Mouse (Mus musculus) heart, embryonic 12.5 days (tissue): Measurements from ENCODE around the gene Cpa2. TPM values are rescaled to one million over a fixed set of nuclear protein-coding genes. Genes with fewer than 3 reads are reported as not detected.
A peak's percentile ranks its signal among the peaks of the same experiment; 100 is the strongest.

Experiments used
- ATAC-seq: fragments of 200-750 bp; cut with Nextera tagmentation; 2 replicates; pipeline ENCODE4 v1.8.0; 2017; ENCODE audit warnings: moderate TSS enrichment, moderate library complexity; ENCODE audit not compliant: insufficient number of reproducible peaks, low FRiP score
- H3K27ac ChIP-seq: fragments of 300-500 bp; sonication (generic); 2 replicates; pipeline ENCODE4 v1.5.1; 2016; ENCODE audit warnings: mild to moderate bottlenecking, moderate library complexity; ENCODE audit not compliant: poor library complexity, severe bottlenecking
- H3K27me3 ChIP-seq: fragments of 300-500 bp; sonication (generic); replicated peaks from 2 replicates; pipeline ENCODE4 v1.6.1; 2016; ENCODE audit warnings: mild to moderate bottlenecking, moderate library complexity
- H3K36me3 ChIP-seq: fragments of 300-500 bp; sonication (generic); 2 replicates; pipeline ENCODE4 v1.6.1; 2016; ENCODE audit warnings: mild to moderate bottlenecking, moderate library complexity
- H3K4me1 ChIP-seq: fragments of 300-500 bp; sonication (generic); replicated peaks from 2 replicates; pipeline ENCODE4 v1.6.1; 2016; ENCODE audit warnings: mild to moderate bottlenecking
- H3K4me2 ChIP-seq: fragments of 300-500 bp; sonication (generic); 2 replicates; pipeline ENCODE4 v1.6.1; 2016; ENCODE audit warnings: mild to moderate bottlenecking, moderate library complexity
- H3K4me3 ChIP-seq: fragments of 300-500 bp; sonication (generic); 2 replicates; pipeline ENCODE4 v1.5.1; 2016; ENCODE audit warnings: mild to moderate bottlenecking
- H3K9ac ChIP-seq: fragments of 300-500 bp; sonication (generic); 2 replicates; pipeline ENCODE4 v1.6.1; 2016; ENCODE audit warnings: mild to moderate bottlenecking, moderate library complexity
- H3K9me3 ChIP-seq: fragments of 300-500 bp; sonication (generic); replicated peaks from 2 replicates; pipeline ENCODE4 v1.6.1; 2016; ENCODE audit warnings: mild to moderate bottlenecking, moderate library complexity
- WGBS: fragments of 180-500 bp; shearing (Covaris S2); methylation state at CpG from one replicate; pipeline ENCODE4 v1.1.7; 2016; 5-methylcytosine and 5-hydroxymethylcytosine counted together
- polyA plus RNA-seq: library from polyadenylated mRNA; unstranded; fragments of >200 nt; fragmentation: Nextera tagmentation; extraction: Ambion mirVana; gene quantifications from 2 replicates; pipeline ENCODE4 v1.2.1, GENCODE M21; 2016

The Cpa2 gene
- polyA plus RNA-seq, 1 experiment from 2014 or later: 6.3 TPM

DNA sequence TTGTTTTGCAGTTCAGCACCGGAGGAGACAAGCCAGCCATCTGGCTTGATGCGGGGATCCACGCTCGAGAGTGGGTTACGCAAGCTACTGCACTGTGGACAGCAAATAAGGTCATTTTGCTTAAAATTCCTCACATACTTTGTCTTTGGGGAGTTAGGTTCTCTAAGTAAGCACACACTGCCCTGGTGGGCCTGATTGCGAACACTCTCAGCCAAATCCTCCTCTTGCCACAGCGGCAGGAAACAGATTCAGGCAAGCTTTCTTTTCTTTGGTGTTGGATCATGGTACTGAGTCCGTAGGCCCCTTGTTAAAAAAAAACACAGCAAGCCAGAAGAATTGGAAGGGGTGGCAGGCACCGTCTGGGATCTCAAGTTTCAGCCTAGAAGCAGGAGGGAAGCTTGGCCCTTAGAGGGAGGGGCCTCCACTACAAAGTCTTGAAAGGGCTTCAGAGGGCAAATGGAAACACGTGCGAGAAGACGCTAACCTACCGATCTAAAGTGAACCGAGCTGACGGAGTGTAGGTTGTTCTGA lies 7.9 kb downstream of the Cpa2 start:
- no peak for ATAC-seq
- no peaks in the 10 kb centered on the region for H3K9me3 ChIP-seq
- H3K36me3 ChIP-seq: no peaks in the 10 kb centered on the region
- no peak overlapping the region for H3K4me3 ChIP-seq
- 24% methylated on average over 15 of the region's 15 CpGs for WGBS
- H3K4me1 ChIP-seq: peaks cover 40% of the 10 kb centered on the region
- peak overlapping the region; percentile 50 for H3K27ac ChIP-seq
- H3K4me2 ChIP-seq: no peak overlapping the region
- no peak overlapping the region for H3K9ac ChIP-seq
- H3K27me3 ChIP-seq: no peaks in the 10 kb centered on the region

DNA sequence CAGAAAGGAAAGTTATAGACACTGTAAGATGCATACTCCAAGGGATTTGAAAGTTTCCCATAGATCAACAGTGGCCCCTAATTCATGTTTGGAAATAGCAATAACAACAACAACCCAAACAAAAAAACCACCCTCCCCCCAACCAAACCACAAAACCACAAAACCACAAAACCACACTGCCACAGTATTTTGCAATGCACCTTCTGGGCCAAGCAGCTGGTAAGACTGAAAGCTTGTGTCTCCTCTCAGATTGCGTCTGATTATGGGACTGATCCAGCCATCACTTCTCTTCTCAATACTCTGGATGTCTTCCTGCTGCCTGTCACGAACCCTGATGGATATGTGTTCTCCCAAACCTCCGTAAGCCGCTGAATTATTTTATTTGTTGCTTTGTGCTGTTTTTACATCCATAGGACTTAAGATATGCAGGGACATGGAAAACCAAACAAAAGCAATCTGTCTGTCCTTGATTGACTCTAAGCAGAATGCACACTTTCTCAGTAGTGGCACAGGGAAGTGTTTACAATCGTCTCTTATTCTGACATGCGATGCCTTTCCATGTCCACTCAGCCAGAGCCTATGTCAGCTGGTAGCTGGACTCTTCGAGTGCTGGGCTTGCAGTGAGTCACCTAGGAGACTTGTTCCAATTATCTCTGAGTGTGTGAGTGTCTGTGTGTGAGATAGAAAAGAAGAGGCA lies 9.3 kb downstream of the Cpa2 start:
- H3K4me1 ChIP-seq: peaks cover 33% of the 10 kb centered on the region
- no peaks in the 10 kb centered on the region for H3K27me3 ChIP-seq
- H3K4me3 ChIP-seq: no peak overlapping the region
- 69% methylated on average over 7 of the region's 7 CpGs for WGBS
- no peak overlapping the region for H3K9ac ChIP-seq
- no peak overlapping the region for H3K4me2 ChIP-seq
- H3K9me3 ChIP-seq: no peaks in the 10 kb centered on the region
- ATAC-seq: no peak
- no peak overlapping the region for H3K27ac ChIP-seq
- no peaks in the 10 kb centered on the region for H3K36me3 ChIP-seq

DNA sequence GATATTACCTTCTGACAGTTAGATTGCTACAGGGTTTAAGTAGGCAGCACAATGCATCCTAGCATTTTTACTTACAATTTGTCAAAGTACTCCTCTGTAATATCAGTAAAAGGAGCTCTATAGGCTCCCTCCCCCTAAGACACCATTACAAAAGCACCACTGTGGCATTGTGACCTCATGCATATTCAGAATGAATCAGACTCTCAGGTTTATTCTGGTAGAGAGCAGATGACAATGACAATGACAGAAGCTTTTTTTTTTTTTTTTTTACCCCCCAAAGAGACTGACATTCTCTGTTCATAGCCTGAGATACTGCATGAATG lies 9.8 kb downstream of the Cpa2 start:
- no peak overlapping the region for H3K27ac ChIP-seq
- no peak overlapping the region for H3K4me3 ChIP-seq
- H3K4me2 ChIP-seq: no peak overlapping the region
- ATAC-seq: no peak
- H3K9me3 ChIP-seq: no peaks in the 10 kb centered on the region
- H3K27me3 ChIP-seq: no peaks in the 10 kb centered on the region
- no peaks in the 10 kb centered on the region for H3K36me3 ChIP-seq
- H3K9ac ChIP-seq: no peak overlapping the region
- peaks cover 35% of the 10 kb centered on the region for H3K4me1 ChIP-seq

DNA sequence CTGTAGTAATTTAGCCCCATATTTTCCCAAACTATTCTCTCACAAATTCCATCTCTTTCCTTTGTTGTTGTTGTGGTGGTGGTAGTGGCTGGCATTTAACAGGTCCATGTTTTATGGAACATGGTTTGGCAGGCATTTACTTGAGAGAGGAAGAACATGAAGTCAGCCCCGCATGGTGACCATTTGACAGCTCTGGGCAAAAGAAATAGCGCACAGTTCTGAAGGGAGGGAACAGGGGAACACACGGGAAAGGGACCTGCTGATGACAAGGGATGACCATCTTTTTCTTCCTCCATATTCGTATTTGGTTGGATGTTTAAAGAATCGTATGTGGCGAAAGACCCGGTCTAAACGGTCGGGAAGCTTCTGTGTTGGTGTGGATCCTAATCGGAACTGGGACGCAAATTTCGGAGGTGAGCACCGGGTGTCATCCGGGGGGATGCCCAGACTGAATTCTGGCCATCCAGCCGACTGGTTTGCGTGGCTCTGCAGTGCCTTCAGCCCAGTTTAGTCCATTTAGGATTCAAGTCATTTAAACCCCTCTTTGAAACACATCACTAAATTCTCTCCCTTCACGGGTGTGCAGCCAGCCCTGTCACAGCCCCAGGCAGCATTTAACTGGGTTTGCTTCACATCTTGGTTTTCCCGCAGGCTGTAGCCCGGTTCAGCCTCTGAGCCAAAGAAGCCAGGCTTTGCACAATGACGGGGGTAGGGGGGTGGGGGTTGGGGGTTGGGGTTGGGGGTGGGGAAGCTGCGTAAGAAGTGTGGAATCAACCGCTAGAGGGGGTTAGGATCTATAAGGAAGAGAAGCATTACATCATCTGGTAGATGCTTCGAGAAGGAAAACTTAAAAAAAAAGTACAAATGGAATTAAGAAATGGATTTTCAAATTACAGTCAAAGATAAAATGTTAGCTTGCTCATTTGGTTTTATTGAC lies 10.5 kb downstream of the Cpa2 start:
- Histone ChIP-seq H3K4me2 (peak overlapping the region; percentile 48), H3K27ac (0 out of 2 replicates have a peak overlapping the region, but pooled peaks have one; percentile 19)

DNA sequence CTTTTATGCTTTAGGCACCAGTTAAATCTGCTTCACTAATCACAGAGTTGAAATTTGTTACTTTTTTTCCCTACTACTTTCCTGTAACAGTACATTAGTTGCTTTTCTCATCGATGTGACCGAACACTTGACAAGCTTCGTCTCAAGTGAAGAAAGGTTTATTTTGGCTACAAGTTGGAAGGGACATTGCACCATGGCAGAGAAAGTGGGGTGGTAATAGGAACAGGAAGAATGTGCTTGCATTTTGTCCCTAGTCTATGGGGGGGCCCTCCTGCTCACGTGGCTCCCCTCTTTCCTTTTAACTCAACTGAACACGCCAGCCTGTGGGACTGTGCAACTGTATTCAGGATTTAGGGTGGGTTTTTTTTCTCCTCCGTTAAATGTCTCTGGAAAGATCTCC lies 11.2 kb downstream of the Cpa2 start:
- Histone ChIP-seq H3K36me3 (no peaks in the 10 kb centered on the region), H3K4me3 (no peak overlapping the region), H3K9me3 (no peaks in the 10 kb centered on the region), H3K4me2 (no peak overlapping the region), H3K27me3 (no peaks in the 10 kb centered on the region), H3K27ac (no peak overlapping the region), H3K9ac (no peak overlapping the region), H3K4me1 (peaks cover 25% of the 10 kb centered on the region)
- ATAC-seq: no peak
- WGBS: 59% methylated on average over 6 of the region's 6 CpGs

More for the DNA sequence above, 10.5 kb downstream of the Cpa2 start:
- WGBS: 33% methylated on average over 23 of the region's 23 CpGs
- Histone ChIP-seq H3K9me3 (no peaks in the 10 kb centered on the region), H3K36me3 (no peaks in the 10 kb centered on the region), H3K27me3 (no peaks in the 10 kb centered on the region), H3K9ac (peak overlapping the region; percentile 21; the same call in 1 of the 2 replicates), H3K4me3 (peak overlapping the region; percentile 8; the same call in 1 of the 2 replicates), H3K4me1 (peaks cover 28% of the 10 kb centered on the region)
- ATAC-seq: no peak

DNA sequence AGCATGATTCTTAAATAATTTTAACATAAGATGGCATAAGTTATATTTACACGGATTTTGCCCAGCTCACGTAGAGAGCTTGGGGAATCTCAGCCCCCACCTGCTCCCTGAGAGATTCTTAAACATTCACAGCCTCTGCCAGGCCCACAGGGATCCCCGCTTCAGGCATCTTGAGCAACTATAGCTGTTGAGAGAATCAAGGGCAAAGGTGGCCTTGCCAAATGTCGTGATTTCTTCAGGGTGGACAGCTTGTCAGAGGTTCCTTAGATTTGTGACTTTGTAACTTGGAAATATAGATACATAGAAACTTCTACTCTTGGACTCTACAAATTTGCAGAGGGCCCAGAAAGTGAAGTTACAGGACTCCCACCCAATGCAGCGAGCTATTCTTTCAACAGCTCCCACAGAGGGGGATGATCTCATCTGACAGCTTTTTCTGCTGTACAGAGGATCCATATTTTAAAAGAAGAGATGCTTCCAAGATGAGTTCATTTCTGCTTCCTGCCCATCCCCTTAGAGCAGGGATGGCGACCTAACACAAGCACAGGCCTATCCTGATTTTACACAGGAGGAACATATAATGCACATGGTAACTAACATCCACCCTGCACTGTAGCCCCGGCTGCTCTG lies 12.1 kb downstream of the Cpa2 start:
- ATAC-seq: no peak
- 73% methylated on average over 7 of the region's 7 CpGs for WGBS
- peaks cover 20% of the 10 kb centered on the region for H3K4me1 ChIP-seq

DNA sequence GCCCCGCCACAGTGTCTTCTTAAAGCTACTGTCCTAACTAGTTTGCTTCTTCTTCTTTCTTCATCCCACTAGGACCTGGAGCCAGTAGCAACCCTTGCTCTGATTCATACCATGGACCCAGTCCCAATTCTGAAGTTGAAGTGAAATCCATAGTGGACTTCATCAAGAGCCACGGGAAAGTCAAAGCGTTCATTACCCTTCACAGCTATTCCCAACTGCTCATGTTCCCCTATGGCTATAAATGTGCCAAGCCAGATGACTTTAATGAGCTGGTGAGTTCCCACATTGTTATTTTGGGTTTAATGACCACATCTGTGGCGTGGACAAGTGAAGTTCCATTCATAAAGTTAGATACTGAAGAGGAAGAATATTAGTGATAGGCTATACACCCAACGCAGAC lies 12.7 kb downstream of the Cpa2 start:
- no peak overlapping the region for H3K4me2 ChIP-seq
- H3K4me3 ChIP-seq: no peak overlapping the region
- H3K27me3 ChIP-seq: no peaks in the 10 kb centered on the region
- peaks cover 18% of the 10 kb centered on the region for H3K4me1 ChIP-seq
- 82% methylated on average over 5 of the region's 5 CpGs for WGBS
- H3K36me3 ChIP-seq: no peaks in the 10 kb centered on the region
- no peak overlapping the region for H3K27ac ChIP-seq
- H3K9me3 ChIP-seq: no peaks in the 10 kb centered on the region
- no peak for ATAC-seq
- H3K9ac ChIP-seq: no peak overlapping the region

More for the DNA sequence above, 12.1 kb downstream of the Cpa2 start:
- Histone ChIP-seq H3K4me3 (no peak overlapping the region), H3K27ac (no peak overlapping the region), H3K9me3 (no peaks in the 10 kb centered on the region), H3K36me3 (no peaks in the 10 kb centered on the region), H3K4me2 (no peak overlapping the region), H3K27me3 (no peaks in the 10 kb centered on the region), H3K9ac (no peak overlapping the region)

DNA sequence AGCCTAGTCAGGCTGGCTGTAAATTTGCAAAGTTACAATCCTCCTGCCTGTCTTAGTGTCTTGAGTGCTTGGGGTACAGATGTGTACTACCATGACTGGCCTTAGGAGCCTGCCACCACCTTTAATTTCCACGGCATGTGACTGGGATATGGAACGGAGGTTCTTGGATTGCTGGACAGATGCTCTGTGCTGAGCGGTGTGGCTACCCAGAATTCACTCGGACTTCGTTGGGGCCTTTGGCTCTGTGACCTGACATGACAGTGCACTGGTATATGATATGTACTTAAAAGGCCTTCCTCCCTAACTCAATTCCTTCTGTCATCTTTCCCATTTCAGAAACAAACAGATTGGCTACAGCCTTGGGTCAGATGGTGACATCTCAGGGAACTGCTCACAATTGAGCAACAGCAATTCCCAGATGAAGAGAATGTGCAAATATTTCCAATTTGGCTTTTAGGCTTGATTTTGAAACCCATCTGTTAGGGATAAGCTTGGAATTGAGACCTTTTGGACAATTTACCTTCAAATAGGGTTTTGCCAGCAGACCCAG lies 13.3 kb downstream of the Cpa2 start:
- no peak overlapping the region for H3K9ac ChIP-seq
- no peaks in the 10 kb centered on the region for H3K9me3 ChIP-seq
- ATAC-seq: no peak
- WGBS: 94% methylated on average over 5 of the region's 5 CpGs
- H3K4me1 ChIP-seq: peaks cover 12% of the 10 kb centered on the region
- H3K27ac ChIP-seq: no peak overlapping the region
- H3K4me2 ChIP-seq: no peak overlapping the region
- H3K36me3 ChIP-seq: no peaks in the 10 kb centered on the region
- H3K27me3 ChIP-seq: no peaks in the 10 kb centered on the region
- H3K4me3 ChIP-seq: no peak overlapping the region

DNA sequence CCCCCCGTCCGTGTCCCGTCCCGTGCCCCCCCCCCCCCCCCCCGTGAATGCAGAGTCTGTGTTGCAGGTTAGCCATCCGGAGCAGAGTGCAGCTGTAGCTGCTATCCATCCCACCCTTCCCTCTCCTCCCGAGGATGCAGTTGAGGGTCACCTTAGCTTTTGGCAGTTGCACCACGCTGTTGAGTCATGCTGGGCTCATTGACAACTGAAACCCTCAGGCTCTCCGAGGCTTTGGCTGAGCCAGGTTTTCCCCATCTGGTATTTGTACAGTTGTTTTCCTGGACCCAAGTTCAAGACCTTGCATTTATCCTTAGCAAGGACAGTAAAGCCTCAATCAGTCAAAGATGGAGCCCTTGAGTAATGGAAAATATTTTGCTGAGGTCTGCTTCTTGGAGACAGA lies 14.7 kb downstream of the Cpa2 start:
- Histone ChIP-seq H3K36me3 (no peaks in the 10 kb centered on the region), H3K9ac (no peak overlapping the region), H3K4me1 (peaks cover 12% of the 10 kb centered on the region), H3K27ac (no peak overlapping the region), H3K4me3 (no peak overlapping the region), H3K4me2 (no peak overlapping the region), H3K9me3 (no peaks in the 10 kb centered on the region), H3K27me3 (no peaks in the 10 kb centered on the region)
- WGBS: 21% methylated on average over 4 of the region's 9 CpGs
- no peak for ATAC-seq

DNA sequence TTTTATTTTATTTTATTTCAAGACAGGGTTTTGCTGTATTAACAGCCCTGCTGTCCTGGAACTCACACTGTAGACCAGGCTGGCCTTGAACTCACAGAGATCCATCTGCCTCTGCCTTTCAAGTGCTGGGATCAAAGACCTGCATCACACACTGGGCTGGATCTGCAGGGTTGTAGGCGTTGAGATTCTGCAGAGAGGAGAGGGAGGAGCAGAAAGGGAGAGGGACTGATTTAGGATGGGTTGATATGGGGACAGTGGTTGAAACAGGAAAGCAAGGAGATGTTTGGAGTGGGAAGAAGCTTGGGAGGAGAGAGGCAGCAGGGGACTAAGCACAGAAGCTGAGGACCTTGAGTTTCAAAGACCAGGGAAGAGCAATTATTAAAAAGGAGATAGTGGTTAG lies 18.3 kb downstream of the Cpa2 start:
- Histone ChIP-seq H3K9me3 (no peaks in the 10 kb centered on the region), H3K4me2 (no peak overlapping the region), H3K4me1 (peaks cover 7% of the 10 kb centered on the region), H3K4me3 (no peak overlapping the region), H3K9ac (no peak overlapping the region), H3K27me3 (no peaks in the 10 kb centered on the region), H3K27ac (no peak overlapping the region), H3K36me3 (no peaks in the 10 kb centered on the region)
- no peak for ATAC-seq
- WGBS: 52% methylated on average over 1 of the region's 1 CpGs

DNA sequence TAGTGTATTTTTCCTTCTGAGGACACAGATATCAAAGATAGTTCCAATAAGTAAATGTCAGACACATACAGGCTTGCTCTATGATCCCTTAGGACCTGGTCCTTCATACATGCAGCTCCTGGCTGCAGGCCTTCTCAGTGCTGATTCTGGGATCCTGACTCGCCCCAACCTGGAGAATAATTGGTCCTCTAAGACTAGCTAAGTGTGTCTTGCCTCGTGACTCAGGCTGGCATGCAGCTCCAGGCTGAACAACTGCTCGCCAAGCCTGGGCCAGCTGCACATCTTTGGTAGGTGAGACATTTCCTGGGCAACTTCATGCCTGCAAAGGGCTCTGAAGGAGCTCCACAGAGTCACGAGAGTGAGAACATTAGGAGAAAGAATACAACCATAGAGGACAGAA lies 20.8 kb downstream of the Cpa2 start:
- Histone ChIP-seq H3K4me2 (no peak overlapping the region), H3K36me3 (no peaks in the 10 kb centered on the region), H3K4me3 (no peak overlapping the region), H3K9ac (no peak overlapping the region), H3K4me1 (no peaks in the 10 kb centered on the region), H3K27ac (no peak overlapping the region), H3K9me3 (no peaks in the 10 kb centered on the region), H3K27me3 (no peaks in the 10 kb centered on the region)
- WGBS: 82% methylated on average over 4 of the region's 4 CpGs
- ATAC-seq: no peak
